Mouse (Mus musculus) heart, embryonic 10.5 days (tissue): ENCODE data around the gene Cpe. TPM values are rescaled to one million over a fixed set of nuclear protein-coding genes. Genes with fewer than 3 reads are reported as not detected.
"Not testable (repeated sequence)": the region's sequence is repeated elsewhere in the genome, so short reads cannot be mapped to it uniquely, and the experiment has no call there.

Experiments used
- DNase-seq: peaks from one replicate; pipeline ENCODE4 v3.0.0-alpha.2; 2017; ENCODE audit warnings: low spot score
- H3K27ac ChIP-seq: fragments of 300-500 bp; sonication (generic); 2 replicates; pipeline ENCODE4 v1.5.1; 2016; ENCODE audit warnings: mild to moderate bottlenecking
- H3K27me3 ChIP-seq: fragments of 300-500 bp; sonication (generic); 2 replicates; pipeline ENCODE4 v1.6.1; 2016; ENCODE audit warnings: mild to moderate bottlenecking; ENCODE audit not compliant: poor library complexity, insufficient read depth, severe bottlenecking
- H3K36me3 ChIP-seq: fragments of 300-500 bp; sonication (generic); 2 replicates; pipeline ENCODE4 v1.6.1; 2016; ENCODE audit warnings: mild to moderate bottlenecking, moderate library complexity
- H3K4me1 ChIP-seq: fragments of 300-500 bp; sonication (generic); 2 replicates; pipeline ENCODE4 v1.6.1; 2016; ENCODE audit warnings: mild to moderate bottlenecking
- H3K4me3 ChIP-seq: fragments of 300-500 bp; sonication (generic); 2 replicates; pipeline ENCODE4 v1.5.1; 2016; ENCODE audit warnings: mild to moderate bottlenecking, moderate library complexity
- H3K9me3 ChIP-seq: fragments of 300-500 bp; sonication (generic); 2 replicates; pipeline ENCODE4 v1.6.1; 2016; ENCODE audit warnings: mild to moderate bottlenecking, moderate library complexity
- WGBS: fragments of 180-500 bp; shearing (Covaris S2); methylation state at CpG from one replicate; pipeline ENCODE4 v1.1.7; 2016; 5-methylcytosine and 5-hydroxymethylcytosine counted together
- polyA plus RNA-seq: library from polyadenylated mRNA; unstranded; fragments of >200 nt; fragmentation: Nextera tagmentation; extraction: Ambion mirVana; gene quantifications from 2 replicates; pipeline ENCODE4 v1.2.1, GENCODE M21; 2016

Cpe gene
- polyA plus RNA-seq, 1 experiment from 2014 or later: 67.0 TPM

DNA sequence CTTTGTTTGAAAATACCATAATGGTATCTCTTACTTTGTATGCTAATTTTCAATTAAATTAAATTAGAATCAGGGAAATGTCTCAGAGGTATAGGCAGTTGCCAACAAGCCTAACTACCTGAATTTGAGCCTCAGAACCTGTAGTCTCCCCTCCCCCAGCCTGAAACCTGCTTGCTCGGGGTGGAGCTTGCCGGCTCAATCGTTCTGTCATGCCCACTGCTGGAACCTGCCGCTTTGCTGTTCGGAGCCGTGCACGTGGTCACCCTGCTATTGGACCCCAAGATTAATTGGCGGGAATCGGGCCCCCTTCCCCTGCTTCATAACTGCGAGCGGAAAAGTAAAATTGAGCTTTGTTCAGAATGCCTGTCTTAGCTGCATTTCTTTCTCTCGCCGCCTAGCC is 26.5 kb downstream of the Cpe start:
- 62% methylated on average over 13 of the region's 13 CpGs for whole genome bisulfite sequencing
- not testable (repeated sequence) for H3K4me1 ChIP-seq, H3K9me3 ChIP-seq, H3K4me3 ChIP-seq, H3K27me3 ChIP-seq, H3K36me3 ChIP-seq, H3K27ac ChIP-seq, DNase-seq

DNA sequence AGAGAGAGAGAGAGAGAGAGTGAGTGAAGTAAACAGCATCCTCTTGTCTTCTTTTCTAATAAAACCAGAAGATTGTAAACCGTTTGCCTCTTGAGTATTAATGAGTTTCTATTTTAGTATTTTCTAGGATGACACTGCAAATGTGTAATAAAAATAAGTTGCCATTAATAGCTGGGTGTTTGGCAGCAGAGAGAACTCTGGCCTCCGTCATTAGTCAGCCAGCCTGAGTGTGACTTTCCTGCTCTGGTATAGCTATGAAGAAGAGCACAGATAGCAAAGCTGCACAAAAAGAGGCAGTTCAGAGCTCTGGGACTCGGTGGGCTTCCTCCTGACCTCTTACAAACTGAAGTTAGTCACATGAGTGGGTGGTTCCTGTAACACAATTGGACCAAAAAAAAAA is 27.3 kb downstream of the Cpe start:
- WGBS: 44% methylated on average over 3 of the region's 3 CpGs
- Histone ChIP-seq H3K4me1 (0 out of 2 replicates have a peak, but pooled peaks cover 3% of the 10 kb centered on the region), H3K27me3 (no peaks in the 10 kb centered on the region), H3K36me3 (no peaks in the 10 kb centered on the region), H3K9me3 (no peaks in the 10 kb centered on the region), H3K4me3 (no peak overlapping the region), H3K27ac (no peak overlapping the region)
- DNase-seq: no peak

DNA sequence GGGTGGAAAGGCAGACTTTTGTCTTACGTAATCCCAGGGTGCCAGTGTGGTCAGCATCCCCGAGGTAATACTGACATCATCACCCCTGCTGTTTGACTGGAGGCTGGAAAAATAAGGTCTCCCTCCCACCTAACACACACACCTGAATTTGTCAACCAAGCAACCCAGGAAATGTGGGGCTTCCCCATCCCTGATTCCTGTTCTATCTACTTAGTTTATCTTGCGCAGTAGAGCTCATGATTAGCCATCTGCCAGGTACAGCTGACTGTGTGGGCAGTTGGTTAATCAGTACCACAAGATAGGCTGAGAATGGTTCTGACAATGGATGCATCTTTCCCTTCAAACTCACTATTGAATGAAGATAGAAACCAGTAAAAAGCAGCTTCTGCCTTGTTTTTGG is 28.0 kb downstream of the Cpe start:
- WGBS: 67% methylated on average over 3 of the region's 3 CpGs
- no peak overlapping the region for H3K27ac ChIP-seq
- H3K36me3 ChIP-seq: no peaks in the 10 kb centered on the region
- DNase-seq: no peak
- 0 out of 2 replicates have a peak, but pooled peaks cover 3% of the 10 kb centered on the region for H3K4me1 ChIP-seq
- H3K4me3 ChIP-seq: no peak overlapping the region
- no peaks in the 10 kb centered on the region for H3K9me3 ChIP-seq
- H3K27me3 ChIP-seq: no peaks in the 10 kb centered on the region

DNA sequence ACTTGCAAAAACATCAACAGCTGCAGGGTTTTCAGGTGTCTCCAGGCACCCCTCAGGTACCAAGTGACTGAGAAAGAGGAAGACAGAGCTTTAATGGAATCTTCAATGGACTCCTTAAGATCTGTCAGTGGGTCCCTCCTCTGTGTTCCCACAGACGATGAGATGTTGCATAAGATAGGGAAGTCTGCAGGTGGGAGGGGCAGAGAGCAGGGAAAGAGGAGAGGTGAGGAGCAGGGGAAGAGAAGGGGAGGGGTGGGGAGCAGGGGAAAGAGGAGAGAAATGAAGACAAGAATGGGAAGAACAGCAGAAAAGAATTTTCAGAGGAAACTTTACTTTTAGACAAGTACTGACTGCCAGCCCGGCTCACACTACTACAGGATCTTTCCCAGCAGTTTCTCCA is 28.5 kb downstream of the Cpe start:
- Histone ChIP-seq H3K27me3 (no peaks in the 10 kb centered on the region), H3K36me3 (no peaks in the 10 kb centered on the region), H3K27ac (no peak overlapping the region), H3K4me1 (0 out of 2 replicates have a peak, but pooled peaks cover 3% of the 10 kb centered on the region), H3K4me3 (no peak overlapping the region), H3K9me3 (no peaks in the 10 kb centered on the region)
- DNase-seq: no peak
- whole genome bisulfite sequencing: 55% methylated on average over 2 of the region's 2 CpGs

DNA sequence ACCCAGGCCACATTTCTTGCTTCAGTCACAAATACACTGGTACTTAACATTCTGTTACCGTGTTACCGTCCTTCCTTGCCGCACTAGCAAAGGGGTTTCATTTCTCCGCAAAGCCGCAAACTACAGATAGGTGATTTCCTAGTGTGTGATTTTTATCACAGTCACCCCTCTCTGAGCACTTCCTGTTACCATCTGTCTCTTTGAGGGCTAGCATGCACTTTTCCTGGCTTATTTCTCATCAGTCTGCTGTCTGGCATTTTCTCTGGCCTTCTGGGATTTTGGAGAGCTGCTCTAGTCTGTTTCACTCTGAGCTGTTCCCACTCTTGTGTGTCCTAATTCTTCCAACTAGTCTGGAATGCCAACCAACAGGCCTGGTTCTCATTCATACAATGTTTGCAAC is 33.8 kb downstream of the Cpe start:
- no peak for DNase-seq
- Histone ChIP-seq H3K27ac (no peak overlapping the region), H3K4me1 (no peaks in the 10 kb centered on the region), H3K9me3 (no peaks in the 10 kb centered on the region), H3K4me3 (no peak overlapping the region), H3K36me3 (no peaks in the 10 kb centered on the region), H3K27me3 (no peaks in the 10 kb centered on the region)
- 67% methylated on average over 5 of the region's 5 CpGs for WGBS

DNA sequence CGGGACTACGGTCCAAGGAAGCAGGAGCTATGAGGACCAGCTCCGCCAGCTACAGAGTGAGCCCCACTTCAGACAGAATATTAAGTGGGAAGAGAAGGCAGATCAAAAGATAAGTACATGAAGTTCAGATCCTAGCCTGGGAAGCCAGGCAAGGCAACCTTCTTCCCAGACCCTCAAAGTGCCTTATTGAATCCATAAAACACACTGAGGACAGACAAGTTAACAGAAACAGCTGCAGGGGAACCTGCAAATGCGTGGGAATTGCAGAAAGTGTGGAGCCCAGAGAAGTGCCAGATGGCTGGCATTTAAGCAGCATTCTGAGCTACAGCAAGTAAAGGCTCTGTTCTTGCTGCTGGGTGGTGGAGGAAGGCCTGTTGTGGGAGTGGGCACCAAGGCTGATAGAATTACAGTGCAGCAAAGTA is 34.9 kb downstream of the Cpe start:
- no peaks in the 10 kb centered on the region for H3K36me3 ChIP-seq
- 85% methylated on average over 4 of the region's 4 CpGs for WGBS
- H3K27ac ChIP-seq: no peak overlapping the region
- no peaks in the 10 kb centered on the region for H3K27me3 ChIP-seq
- H3K4me3 ChIP-seq: no peak overlapping the region
- no peak for DNase-seq
- H3K9me3 ChIP-seq: no peaks in the 10 kb centered on the region
- no peaks in the 10 kb centered on the region for H3K4me1 ChIP-seq

DNA sequence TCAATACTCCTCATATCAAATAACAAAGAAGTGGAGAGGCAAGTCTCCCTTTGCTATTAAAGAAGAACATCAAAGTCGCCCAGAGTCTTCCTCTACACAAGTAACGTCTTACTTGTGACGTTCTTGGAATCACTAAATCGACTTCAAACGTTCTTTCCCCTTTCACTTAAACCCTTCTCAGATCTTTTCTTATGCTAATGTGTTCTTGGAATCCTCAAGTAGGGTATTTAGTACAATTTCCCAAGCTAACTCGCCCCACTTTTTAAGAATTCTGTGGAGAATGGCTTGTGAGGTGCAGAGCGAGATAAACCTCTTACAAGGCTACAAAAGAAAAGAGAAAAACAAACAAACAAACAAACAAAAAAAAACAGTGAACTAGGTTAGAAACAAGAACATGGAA is 35.3 kb downstream of the Cpe start:
- DNase-seq: no peak
- H3K36me3 ChIP-seq: no peaks in the 10 kb centered on the region
- WGBS: 47% methylated on average over 7 of the region's 7 CpGs
- H3K9me3 ChIP-seq: no peaks in the 10 kb centered on the region
- no peak overlapping the region for H3K27ac ChIP-seq
- H3K4me3 ChIP-seq: no peak overlapping the region
- no peaks in the 10 kb centered on the region for H3K4me1 ChIP-seq
- H3K27me3 ChIP-seq: no peaks in the 10 kb centered on the region

DNA sequence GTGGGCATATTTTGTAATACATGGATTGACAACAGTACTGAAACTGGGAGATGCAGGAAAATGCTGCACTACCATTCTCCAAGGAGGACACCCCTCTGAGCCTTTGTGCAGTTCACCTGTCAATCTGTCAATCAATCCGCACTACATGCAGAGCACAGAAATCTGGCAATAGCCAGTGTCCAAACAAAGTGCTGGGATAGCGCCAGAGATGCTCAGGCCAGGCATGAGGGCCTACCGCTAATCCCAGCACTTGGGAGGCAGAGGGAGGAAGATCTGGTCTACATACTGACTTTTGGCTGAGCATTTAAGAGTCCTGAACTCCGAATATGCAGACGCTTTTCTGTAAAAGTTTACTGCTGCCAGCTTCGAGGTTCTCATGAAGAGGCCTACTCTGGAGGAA is 37.0 kb downstream of the Cpe start:
- 87% methylated on average over 6 of the region's 6 CpGs for WGBS
- Histone ChIP-seq H3K36me3 (no peaks in the 10 kb centered on the region), H3K4me3 (no peak overlapping the region), H3K27me3 (no peaks in the 10 kb centered on the region), H3K9me3 (no peaks in the 10 kb centered on the region), H3K27ac (no peak overlapping the region), H3K4me1 (no peaks in the 10 kb centered on the region)
- no peak for DNase-seq

DNA sequence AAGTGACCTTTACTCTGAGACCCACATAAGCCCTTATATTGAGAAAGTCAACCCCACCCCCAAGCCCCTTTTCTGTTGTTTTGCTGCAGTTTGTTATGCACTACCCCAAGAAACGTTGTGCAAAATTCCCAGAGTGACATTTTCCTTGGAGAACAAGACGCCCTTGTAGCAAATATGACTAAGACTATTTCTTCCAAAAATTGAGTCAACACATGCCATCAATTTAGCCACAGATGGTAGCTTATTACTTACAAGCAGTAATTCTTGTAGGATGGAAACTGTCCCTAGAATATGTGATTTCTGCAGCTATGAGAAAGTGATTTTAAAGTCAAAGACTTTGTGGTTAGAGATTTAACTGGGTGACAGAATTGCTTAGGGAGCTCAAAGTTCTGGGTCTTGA is 37.8 kb downstream of the Cpe start:
- 77% methylated on average over 2 of the region's 2 CpGs for whole genome bisulfite sequencing
- Histone ChIP-seq H3K27me3 (no peaks in the 10 kb centered on the region), H3K4me1 (no peaks in the 10 kb centered on the region), H3K27ac (no peak overlapping the region), H3K36me3 (no peaks in the 10 kb centered on the region), H3K9me3 (no peaks in the 10 kb centered on the region), H3K4me3 (no peak overlapping the region)
- DNase-seq: no peak

DNA sequence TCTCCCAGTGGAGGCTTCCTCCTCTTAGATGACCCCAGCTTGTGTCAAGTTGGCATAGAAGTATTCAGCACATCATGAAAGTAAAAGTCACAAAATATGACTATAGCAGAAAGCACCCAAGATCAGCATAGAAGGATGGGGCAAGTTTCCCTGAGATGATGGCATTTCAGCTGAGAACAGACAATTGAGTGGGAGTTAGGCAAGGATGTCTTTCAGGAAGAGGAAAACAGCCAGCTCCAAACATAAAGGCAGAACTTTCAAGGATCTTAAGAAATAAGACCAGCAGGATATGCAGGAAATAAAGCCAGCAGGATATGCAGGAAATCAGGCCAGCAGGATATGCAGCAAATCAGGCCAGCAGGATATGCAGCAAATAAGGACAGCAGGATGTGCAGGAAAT is 40.6 kb downstream of the Cpe start:
- Histone ChIP-seq H3K9me3 (no peaks in the 10 kb centered on the region), H3K4me1 (no peaks in the 10 kb centered on the region), H3K36me3 (no peaks in the 10 kb centered on the region), H3K4me3 (no peak overlapping the region), H3K27me3 (no peaks in the 10 kb centered on the region), H3K27ac (no peak overlapping the region)
- no peak for DNase-seq

DNA sequence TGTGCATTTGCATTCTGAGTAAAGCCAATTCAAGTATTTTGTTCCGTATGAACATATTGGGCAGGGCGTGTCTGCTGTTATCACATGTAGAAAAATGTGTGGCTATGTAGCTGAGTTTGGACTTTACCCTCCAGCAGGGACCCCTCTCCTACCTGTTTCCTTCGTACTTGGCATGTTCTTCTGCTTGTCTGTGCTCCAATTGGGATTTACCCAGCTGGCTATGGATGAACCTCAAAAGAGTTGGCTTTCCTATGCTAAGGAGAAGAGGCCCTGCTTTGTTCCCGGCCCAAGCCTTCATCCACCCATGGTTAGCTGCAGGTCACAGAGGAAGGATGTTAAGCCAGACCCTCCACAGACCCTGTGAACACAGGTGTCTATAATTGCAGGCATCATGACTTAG is 44.8 kb downstream of the Cpe start:
- 79% methylated on average over 4 of the region's 4 CpGs for WGBS
- Histone ChIP-seq H3K36me3 (no peaks in the 10 kb centered on the region), H3K4me3 (no peak overlapping the region), H3K9me3 (no peaks in the 10 kb centered on the region), H3K27ac (no peak overlapping the region), H3K27me3 (no peaks in the 10 kb centered on the region), H3K4me1 (no peaks in the 10 kb centered on the region)
- no peak for DNase-seq

DNA sequence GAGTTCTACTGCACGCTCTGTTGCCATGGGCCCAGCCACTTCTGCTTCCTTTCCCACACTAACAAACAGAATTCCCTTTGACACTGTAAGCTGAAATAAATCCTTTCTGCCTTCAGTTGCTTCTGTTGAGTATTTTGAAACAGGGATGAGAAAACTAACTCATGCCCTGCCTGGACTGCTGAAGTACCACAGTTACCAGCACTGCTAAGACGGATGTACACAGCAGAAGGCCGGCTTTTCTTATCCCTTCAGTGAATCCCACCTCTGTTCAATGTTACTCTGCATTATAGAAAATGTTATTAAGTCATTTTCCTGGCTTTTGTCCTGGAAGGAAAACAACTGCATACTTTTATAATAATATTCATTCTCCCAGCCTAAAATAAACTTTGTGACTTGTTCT is 45.7 kb downstream of the Cpe start:
- H3K9me3 ChIP-seq: no peaks in the 10 kb centered on the region
- DNase-seq: no peak
- no peak overlapping the region for H3K27ac ChIP-seq
- 92% methylated on average over 3 of the region's 3 CpGs for WGBS
- no peak overlapping the region for H3K4me3 ChIP-seq
- H3K27me3 ChIP-seq: no peaks in the 10 kb centered on the region
- no peaks in the 10 kb centered on the region for H3K36me3 ChIP-seq
- no peaks in the 10 kb centered on the region for H3K4me1 ChIP-seq

DNA sequence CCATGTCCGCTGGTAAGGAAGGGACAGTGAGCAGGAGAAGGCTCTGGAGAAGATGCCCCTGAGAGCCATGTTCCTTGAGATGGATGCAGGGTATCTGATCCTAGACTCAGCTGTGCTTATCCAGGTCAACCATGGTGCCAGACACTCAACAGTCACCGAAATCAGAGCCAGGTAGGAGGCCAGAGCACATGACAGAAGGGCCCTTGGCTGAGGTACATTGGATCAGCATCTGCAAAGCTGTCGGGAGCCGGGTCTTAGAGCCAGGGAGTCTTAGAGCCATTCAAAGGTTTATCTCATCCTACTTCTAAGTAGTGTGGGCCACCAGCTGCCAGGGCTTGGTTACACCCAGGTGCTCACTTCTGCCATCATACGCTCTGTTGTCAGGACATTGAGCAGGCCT is 46.4 kb downstream of the Cpe start:
- 94% methylated on average over 5 of the region's 5 CpGs for WGBS
- no peak overlapping the region for H3K4me3 ChIP-seq
- no peaks in the 10 kb centered on the region for H3K36me3 ChIP-seq
- no peaks in the 10 kb centered on the region for H3K27me3 ChIP-seq
- no peaks in the 10 kb centered on the region for H3K9me3 ChIP-seq
- DNase-seq: no peak
- H3K4me1 ChIP-seq: no peaks in the 10 kb centered on the region
- no peak overlapping the region for H3K27ac ChIP-seq

DNA sequence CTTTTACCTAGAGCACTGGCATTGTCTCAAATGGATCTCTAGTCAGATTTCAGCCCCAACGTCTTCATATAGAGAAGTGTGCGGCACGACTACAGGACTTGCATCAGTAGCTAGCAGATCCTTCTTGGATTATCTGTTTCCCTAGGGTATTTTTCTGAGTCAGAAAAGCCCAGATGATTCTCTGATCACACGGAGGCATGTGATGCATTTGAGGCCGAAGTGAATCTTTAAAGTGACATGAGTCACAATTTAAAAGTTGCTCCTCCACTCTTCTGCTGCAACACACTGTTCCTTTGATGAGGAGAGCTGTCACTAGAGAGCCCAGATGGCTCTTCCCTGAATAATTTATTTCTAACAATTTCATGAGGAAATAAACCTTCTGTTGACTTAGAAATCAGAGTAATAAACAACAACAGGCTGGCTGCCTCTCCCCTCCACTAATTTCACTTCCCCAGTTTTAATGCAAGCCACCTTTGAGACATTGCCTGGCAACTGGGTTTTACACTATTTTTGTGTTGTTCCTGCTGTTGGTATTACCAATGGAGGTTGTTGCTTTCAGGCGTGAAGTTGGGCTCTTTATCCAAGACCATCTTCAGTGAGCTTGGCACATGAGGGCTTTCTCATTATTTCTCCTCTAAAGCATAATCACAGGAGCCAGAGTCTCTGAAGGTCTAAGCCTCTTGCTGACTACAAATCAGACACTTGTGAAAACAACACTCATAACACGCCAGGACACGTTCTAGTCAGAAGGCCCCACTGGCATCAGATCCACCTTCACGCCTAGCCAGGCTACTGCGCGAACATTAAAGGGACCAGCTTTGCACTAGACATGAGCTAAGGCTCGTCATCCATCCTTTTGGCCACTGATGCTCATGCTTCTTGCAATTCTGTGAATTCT is 48.5 kb downstream of the Cpe start:
- Histone ChIP-seq H3K4me1 (no peaks in the 10 kb centered on the region), H3K36me3 (no peaks in the 10 kb centered on the region), H3K27ac (no peak overlapping the region), H3K4me3 (no peak overlapping the region), H3K27me3 (no peaks in the 10 kb centered on the region), H3K9me3 (no peaks in the 10 kb centered on the region)
- 85% methylated on average over 12 of the region's 12 CpGs for WGBS
- no peak for DNase-seq
